Mouse (Mus musculus) embryo, embryonic 10.5 days (tissue): ENCODE measurements around the gene Sim2.

ENCODE experiments used
- DNase-seq: peaks from one replicate; pipeline ENCODE4 v3.0.0-alpha.2; 2015; ENCODE audit warnings: low spot score

Gene Sim2

DNA sequence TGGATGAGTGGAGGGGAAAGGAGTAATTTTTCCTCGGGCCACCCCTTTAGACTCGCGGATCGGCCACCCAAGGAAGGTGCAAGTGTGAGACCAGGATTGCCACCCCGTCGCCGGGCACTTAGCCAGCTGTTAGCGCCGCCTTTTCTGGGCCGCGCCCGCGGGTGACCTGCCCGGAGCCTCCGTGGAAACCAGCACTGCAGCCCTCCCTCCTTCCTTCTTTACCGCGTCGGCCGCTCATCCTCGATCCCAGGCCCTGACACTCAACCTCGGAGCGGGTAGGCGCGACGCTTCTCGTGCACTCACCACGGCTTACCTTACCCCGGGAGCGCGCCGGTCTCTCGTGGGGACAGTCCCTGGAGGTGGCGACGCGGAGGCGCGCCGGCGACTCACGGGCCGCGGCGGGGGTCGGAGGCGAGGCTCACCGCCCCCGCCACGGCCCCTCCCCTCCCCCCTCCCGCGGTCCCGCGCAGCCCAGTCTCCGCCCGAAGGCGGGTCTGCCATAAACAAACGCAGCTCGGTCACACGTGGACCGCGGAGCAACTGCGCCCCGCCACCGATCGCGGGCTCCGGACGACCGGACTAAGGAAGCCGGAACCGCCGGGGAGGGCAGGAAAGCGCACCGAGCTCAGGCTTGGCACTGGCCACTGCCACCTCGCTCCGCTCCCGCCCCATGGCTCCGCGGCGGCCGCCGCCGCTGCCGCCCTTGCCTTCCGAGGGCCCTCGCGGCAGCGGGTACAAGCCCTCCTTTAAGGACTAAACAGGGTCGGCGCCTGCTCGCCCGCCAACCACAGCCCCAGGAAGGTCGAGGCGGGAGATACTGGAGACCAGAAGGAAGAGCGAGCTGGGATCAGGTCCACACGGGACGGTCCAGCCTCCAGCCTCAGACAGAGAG is at the start of gene Sim2:
Gene Sim2 (plus strand): TSS at position 221 of the 892 bp plus-strand sequence.
- peak; percentile 45 for DNase-seq

DNA sequence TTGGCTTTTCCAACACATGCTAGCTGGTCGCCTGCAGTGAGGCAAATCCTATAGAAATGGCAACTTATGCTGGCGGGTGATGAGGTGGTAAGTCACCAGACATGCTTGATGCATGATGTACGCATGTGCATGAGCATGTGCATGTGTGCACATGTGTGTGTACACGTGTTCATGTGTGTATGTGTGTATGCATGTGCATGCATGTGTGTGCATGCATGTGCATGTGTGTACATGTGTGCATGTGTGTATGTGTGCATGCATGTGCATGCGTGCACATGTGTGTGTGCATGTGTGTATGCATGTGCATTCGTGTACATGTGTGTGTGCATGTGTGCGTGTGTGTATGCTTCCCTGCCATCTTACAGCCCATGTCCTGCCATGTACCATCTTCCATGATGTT is 47.5 kb upstream of the Sim2 start:
- no peak for DNase-seq

- DNase-seq, result peak; percentile 84
These were observed 46.3 kb upstream of the Sim2 start for GRCm38 (mm10) chr16:94038272-94038985.

DNA sequence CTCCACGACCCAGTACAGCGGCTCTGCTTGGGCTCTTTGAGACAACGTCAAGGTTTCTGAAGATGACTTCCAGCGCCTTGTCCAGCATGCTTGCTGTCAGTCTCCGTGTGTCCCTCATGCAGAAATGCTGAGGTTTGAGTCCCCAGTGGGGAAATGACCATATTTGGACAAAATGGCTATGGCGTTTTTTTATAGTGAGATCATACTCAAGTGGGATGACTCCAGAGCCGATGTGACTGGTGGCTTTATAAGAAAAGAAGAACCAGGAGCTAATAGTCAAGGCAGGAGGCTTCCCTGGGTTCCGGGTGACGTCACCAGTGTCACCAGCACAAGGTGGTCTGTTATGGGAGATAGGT is 45.8 kb upstream of the Sim2 start:
- no peak for DNase-seq

GRCm38 (mm10) chr16:94040485-94040884 is 44.2 kb upstream of the Sim2 start:
- DNase-seq, result peak; percentile 13

DNA sequence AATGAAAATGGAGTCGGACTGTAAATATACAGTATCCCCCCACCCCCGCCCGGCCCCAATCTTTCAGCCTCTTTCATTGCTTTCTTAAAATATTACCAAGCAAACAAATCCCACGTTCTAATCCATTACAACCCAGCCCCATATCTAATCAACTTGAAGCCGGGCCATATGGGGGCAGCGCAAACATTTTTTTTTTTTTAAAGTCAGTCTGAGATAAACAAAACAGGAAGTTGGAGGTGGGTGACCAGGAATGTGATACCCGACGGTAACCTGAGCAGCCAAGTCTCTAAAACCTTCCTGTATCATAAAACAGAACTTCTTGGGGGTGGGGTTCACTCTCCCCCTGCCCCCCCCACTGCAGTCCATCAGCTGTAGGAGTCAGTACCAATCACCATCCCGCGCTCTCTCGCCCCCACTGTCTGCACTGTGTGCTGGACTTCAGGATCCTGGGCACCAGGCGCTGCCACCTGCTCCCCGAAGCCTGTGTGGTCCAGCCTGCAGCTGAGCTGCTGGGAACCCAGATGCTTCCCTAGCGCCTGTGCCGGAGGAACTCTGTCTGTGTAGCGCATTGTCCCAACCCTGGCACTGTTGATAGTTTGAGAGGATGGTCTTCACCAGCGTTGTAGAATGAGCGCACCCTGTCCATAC is 43.5 kb upstream of the Sim2 start:
- peak; percentile 27 for DNase-seq

DNA sequence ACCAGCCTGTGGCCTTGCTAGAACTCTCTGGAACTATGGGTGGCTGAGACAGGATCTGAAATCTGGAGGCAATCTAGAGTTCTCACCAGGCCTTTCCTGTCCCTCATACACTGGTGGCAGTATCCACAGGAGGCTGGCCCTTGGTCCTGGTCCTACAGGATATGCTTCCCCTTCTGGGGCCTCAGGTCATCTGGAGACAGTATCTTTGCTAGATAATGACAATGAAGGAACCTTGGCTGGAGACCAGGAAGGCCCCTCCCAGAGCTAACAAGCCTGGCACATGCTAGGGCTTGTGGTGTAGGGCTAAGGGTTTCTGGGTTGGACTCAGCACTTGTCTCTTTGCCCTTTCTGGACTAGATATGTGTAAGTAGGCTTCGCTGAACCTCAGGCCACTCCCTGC is 40.9 kb upstream of the Sim2 start:
- no peak for DNase-seq

GRCm38 (mm10) chr16:94044996-94045395 is 39.7 kb upstream of the Sim2 start:
- DNase-seq, result peak; percentile 40

DNA sequence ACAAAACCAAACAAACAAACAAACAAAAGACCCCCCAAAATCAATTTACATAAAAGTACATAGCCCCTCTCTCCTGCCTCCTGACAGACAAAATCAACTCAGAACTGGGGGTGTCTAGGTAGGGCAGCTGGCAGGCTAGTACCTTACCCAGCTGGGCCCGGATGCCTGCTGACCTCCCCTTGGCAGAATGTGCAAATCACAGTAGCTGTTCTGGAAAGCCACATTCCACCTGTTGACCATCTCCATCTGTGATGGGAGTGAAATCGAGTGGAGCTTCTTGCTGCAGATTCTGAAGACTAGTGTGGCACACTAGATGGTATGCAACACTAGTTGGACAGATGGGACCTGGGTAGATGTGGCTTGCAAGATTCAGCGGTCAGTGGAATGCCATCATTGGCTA is 34.4 kb upstream of the Sim2 start:
- DNase-seq, result no peak

- DNase-seq, result no peak
These were observed 29.6 kb upstream of the Sim2 start for GRCm38 (mm10) chr16:94055176-94055575.

- DNase-seq, result no peak
These were observed 29.2 kb upstream of the Sim2 start for GRCm38 (mm10) chr16:94055576-94055975.

DNA sequence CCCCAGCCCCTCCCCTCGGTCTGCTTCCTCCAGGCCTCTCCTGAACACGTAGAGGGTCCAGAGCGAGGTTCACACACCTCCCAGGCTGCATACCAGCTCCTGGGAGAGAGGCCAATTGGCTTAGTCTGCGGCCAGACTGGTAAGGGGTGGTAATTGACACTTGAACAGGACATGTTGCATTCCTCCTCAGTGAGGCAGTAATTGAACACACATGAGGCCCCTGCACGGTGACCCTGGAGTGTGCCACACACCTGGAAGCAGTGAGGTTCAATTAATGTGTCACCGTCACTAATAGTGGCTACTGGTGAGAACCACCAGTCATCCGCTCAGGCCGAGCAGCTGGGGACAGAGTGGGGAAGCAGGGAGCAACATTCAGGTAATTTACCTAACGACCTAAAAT is 24.9 kb upstream of the Sim2 start:
- peak; percentile 73 for DNase-seq

- no peak for DNase-seq
These were observed 20.5 kb upstream of the Sim2 start for GRCm38 (mm10) chr16:94064211-94064610.

DNA sequence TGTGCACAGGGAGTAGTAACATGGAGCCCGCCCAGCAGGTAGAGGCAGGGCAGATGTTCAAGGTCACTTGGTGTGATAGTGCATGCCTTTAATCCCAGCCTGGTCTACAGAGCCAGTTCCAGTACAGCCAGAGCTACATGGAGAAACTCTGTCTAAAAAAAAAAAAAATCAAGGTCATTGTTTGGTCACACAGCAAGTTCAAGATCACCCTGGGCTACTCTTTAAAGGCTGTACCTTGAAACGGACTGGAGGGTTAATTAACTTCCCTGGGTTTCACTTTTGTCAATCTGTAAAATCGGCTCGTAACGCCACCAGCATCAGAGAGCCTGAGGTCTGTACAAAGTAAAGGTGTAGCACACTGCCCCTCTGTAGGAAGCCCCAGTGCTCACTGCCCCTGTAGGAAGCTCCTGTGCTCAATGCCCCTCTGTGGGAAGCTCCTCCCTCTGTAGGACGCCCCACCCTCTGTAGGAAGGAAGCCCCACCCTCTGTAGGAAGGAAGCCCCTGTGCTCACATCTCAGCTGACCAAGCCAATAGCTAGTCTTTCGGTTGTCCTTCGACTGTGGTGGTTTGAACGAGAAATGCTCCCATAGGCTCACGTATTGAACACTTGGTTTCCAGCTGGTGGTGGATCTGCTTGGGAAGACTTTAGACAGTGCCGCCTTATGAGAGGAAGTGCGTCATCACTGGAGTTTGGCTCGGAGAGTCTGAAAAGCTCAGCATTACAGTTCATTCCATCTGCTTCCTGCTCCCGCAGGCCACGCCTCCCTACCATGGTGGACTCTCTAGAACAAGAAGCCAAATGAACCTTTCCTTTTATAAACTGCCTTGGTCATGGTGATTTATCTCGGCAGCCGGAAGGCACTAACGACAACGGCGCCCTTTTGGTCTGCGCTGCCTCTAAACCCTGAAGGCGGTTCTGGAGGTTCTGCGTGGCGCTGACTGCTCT is 18.7 kb upstream of the Sim2 start:
- no peak for DNase-seq

- DNase-seq, result no peak
These were observed 18.0 kb upstream of the Sim2 start for GRCm38 (mm10) chr16:94066771-94067170.

GRCm38 (mm10) chr16:94067280-94067679 is 17.5 kb upstream of the Sim2 start:
- DNase-seq, result no peak

- DNase-seq, result no peak
These were observed 15.7 kb upstream of the Sim2 start for GRCm38 (mm10) chr16:94069061-94069460.

- no peak for DNase-seq
These were observed 13.8 kb upstream of the Sim2 start for GRCm38 (mm10) chr16:94070920-94071319.

DNA sequence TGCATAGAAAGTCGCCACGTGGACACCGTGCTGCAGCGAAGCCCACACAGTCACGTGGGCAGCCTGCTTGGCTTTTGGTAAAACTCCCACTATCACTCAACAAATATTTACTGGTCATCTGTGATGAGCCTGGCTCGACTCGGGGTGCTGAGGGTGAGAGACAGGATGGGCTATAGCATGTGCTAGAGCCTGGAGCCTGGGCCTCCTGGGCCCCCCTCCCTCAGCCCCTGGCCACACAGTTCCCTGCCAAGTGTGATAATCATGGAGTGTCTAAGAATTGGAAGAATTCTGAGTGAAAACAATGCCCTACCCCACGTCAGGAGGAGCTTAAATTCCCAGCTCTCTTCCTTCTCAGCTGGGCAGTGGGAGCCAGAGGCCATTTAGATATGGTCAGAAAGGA is 13.3 kb upstream of the Sim2 start:
- DNase-seq, result no peak

- no peak for DNase-seq
These were observed 9.2 kb upstream of the Sim2 start for GRCm38 (mm10) chr16:94075362-94076027.
